Mouse (Mus musculus) v-Abl transformed pro-B cells (cell line): Measurements from ENCODE around the gene Casq2.

Experiments used
- in situ Hi-C, 2 experiments: fragments of 400-800 bp; cut with MboI; formaldehyde crosslinking; loops; one replicate each; pipeline ENCODE4 v1.15.1; 2025; ENCODE audit not compliant: unreplicated experiment in 2 of 2

The Casq2 gene

DNA sequence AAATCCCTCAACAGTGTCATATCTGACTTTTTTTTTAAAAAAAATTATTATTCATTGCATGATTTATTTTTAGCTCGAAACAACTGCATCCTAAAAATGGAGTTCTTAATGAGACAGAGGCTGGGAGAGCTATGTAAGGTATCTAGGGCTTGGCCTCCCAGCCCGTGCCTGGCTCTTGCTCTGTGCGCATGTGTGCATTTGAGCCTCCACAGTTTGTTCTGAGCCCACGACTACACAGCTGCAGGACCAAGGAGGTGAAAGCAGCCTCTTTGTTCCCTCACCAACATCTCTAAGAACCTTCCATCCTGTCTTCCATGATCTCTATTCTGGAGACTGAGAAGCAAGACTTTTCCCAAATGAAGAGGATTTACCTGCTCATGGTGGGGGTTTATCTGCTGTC lies at the start of gene Casq2:
Casq2 (plus strand) TSS at position 133 of the 400 bp plus-strand sequence.
- in situ Hi-C loops, result no loop called here

DNA sequence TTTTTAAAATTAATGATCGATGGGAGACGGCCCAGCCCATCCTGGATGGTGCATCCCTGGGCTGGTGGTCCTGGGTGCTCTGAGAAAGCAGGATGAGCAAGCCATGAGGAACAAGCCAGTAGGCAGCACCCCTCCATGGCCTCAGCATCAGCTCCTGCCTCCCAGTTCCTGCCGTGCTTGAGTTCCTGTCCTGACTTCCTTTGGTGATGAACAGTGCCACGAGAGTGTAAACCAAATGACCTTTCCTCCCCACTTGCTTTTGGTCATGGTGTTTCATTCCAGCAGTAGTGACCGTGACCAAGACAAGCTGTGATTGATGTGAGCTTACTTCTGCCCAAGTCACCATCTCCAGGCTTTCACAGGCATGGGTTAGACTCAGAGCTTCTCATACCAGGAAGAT lies 48.4 kb upstream of the Casq2 start:
- in situ Hi-C loops, result no loop called here

DNA sequence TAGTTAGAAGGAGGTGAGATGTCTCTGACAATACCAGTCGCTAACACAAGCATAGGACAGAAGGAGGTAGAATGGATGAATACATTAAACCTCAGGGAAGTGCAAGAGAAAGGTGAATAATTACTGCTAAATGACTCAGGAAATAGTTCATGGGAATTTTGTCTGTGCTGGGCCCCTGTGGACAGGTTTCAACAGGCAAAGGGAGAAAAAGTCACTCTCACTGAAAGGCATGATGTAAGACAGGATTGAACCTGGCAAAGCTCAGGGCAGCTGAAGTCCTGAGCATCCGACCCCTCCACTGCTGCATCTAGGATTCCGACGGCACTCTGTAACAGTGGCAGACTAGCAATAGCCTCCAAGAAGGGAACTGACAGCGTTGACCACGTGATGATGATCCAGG lies 47.6 kb upstream of the Casq2 start:
- in situ Hi-C loops, result no loop called here

GRCm38 (mm10) chr3:102041632-102042031 lies 44.6 kb upstream of the Casq2 start:
- in situ Hi-C loops, result no loop called here

GRCm38 (mm10) chr3:102045071-102045470 lies 41.1 kb upstream of the Casq2 start:
- in situ Hi-C loops, result no loop called here

- in situ Hi-C loops, result no loop called here
Observed at GRCm38 (mm10) chr3:102047532-102047931, 38.7 kb upstream of the Casq2 start.

DNA sequence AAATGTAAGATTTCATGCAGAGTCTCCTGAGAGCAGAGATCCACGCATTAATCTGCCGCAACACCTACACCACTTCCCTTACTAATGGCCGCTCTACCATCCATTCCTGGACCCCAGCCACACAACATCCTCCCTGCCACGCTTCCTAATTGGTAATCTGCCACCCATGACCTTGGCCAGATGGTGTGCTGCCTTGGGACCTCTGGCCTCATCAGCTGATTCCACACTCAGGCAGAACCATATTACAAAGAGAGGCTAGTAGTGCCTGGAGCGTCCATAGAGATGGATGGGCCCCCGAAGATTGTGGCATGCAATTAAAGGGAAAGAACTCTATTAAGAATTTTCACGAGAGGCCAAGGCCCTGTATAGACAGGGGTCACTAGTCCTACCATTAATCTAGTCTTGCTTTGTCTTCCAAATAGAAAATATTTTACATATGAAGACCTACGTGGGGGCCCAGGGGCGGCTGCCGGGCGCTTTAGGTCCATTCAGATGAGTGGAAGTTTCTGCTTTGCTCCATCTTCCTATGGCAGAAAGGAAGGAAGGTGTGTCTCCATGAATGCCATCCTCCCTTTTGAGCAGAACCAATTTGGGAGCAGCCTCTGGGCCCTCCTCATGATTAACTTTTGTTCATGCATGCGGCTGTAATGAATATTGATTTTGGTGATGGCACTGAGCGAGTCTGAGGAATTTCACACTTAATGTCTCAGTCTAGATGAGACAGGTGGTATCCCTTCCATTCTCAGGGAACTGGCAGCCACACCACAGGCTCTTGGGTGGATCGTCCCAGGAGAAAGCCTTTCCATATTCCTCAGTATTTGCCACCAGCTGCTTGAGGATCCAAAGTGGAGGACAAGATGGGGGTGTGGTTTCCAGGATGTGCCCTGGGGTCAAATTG lies 36.8 kb upstream of the Casq2 start:
- in situ Hi-C loops, result no loop called here

DNA sequence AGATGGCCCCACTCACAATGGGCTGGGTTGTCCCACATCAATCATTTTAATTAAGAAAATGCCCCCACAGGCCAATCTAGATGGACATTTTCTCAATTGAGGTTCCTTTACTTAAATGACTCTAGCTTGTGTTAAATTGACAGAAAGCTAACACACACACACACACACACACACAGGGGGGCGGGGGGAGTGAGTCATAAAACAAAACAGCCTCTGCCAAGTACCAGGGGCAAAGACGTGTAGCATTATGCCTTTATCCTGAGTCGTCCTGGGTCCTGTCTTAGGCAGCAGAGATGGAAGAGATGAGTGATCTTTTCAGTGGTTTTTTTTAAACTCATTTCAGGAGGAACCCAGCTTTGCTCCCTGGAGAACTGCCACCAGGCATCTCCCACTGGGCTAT lies 34.2 kb upstream of the Casq2 start:
- in situ Hi-C loops, result no loop called here

- in situ Hi-C loops, result no loop called here
Observed at GRCm38 (mm10) chr3:102053293-102053692, 32.9 kb upstream of the Casq2 start.

GRCm38 (mm10) chr3:102055878-102056277 lies 30.3 kb upstream of the Casq2 start:
- in situ Hi-C loops, result no loop called here

- in situ Hi-C loops, result no loop called here
Observed at GRCm38 (mm10) chr3:102060065-102060464, 26.1 kb upstream of the Casq2 start.

GRCm38 (mm10) chr3:102061923-102062670 lies 24.1 kb upstream of the Casq2 start:
- in situ Hi-C loops, result no loop called here

- in situ Hi-C loops, result no loop called here
Observed at GRCm38 (mm10) chr3:102062671-102063010, 23.6 kb upstream of the Casq2 start.

- in situ Hi-C loops, result no loop called here
Observed at GRCm38 (mm10) chr3:102063273-102064120, 22.7 kb upstream of the Casq2 start.

GRCm38 (mm10) chr3:102064566-102064965 lies 21.6 kb upstream of the Casq2 start:
- in situ Hi-C loops, result no loop called here

DNA sequence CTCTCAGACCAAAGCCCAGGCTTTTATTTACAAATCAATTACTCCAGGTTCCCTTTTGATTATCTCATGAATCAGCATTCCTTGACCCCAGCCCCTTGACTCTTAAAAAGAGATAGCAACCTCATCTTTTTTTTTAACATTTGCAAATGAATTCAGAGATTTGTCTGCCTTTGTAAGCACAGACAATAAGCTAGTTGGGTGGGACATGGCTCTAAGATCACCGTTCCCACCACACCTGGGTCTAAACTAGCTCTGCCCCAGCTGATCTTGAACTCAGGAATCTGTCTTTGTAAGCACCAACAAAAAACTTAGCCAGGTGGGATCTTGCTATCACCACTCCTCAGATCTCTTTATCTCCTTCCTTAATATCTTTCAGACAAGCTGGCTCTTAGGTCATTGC lies 18.9 kb upstream of the Casq2 start:
- in situ Hi-C loops, result no loop called here

DNA sequence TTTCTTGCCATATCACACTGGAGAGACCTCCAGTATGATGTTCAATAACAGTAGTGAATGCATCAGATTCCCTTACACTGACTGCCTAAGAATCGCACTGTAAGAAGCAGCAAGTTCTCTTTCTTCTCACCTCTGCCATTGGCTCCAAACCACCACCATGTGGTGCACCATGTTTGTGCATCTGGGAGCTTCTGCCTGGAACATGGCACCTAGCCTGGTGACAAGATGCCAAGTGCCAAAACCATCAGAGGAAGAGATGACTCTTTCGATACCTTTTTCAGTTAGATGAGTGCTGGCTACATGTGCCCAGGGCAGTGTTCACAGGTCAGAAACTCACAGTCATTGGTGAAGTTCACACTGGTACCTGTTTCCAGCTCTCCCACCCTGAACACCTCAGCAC lies 18.4 kb upstream of the Casq2 start:
- in situ Hi-C loops, result no loop called here

- in situ Hi-C loops, result no loop called here
Observed at GRCm38 (mm10) chr3:102069260-102069659, 17.0 kb upstream of the Casq2 start.

DNA sequence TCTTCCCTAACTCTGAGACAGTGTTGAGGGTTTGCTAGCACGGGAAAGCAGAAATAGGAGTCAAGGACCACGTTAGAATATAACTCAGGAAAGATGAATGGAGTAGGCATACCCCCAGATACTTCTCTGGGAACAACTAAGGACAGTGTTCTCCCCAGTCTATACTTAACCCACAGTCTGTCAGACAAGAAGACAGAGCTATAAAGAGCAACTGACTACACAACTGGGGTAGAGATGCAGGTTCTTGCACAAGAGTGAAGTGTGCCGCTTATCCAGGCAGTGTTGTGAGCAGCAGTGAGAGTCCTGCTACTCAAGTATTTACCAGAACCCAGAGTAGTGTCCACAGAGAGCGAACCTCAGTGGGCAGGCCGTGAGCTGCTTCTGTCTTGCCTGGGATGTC lies 16.5 kb upstream of the Casq2 start:
- in situ Hi-C loops, result no loop called here

- in situ Hi-C loops, result no loop called here
Observed at GRCm38 (mm10) chr3:102070360-102070759, 15.9 kb upstream of the Casq2 start.

- in situ Hi-C loops, result no loop called here
Observed at GRCm38 (mm10) chr3:102071016-102071415, 15.2 kb upstream of the Casq2 start.
